ENCODE assay signal across 8 mouse cellular contexts in the genomic region with DNA sequence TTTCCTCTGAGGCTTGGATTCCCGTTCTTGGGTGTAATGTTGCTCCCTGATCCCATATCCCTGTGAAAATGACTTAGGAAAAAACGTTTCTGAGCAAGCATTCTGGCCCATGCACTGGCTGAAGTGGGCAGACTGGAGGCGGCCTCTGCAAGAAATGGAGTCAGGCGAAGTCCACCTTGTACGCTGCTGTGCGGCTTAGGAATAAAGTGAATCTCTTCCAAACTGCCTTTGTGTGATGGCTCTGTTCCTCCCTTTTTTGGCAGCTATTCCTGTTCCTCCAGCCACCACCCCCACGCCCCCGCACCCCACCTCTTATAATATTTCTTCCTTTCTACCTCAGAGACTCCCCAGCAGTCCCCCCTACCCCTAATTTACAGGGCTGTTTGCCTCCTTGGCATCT. TPM values are rescaled to one million over a fixed set of nuclear protein-coding genes. Genes with fewer than 3 reads are reported as not detected.
DNase-seq lines count a peak whose midpoint lies in the region; ATAC-seq and TF ChIP-seq lines count a peak whose summit lies in the region.

No protein-coding gene starts in this region.

- ATAC-seq in neural tube, embryonic 11.5 days (ENCODE audit: insufficient read depth, low FRiP score, low TSS enrichment), result no peak
- no peak for ATAC-seq in intestine, embryonic 16.5 days
- no peak for ATAC-seq in megakaryocyte progenitor cell, adult 5-6 weeks (replicated peaks; ENCODE audit: poor library complexity)

- peak overlapping the region; percentile 40 for H3K4me3 ChIP-seq in heart, embryonic 10.5 days
- peak overlapping the region; percentile 10; the same call in 1 of the 2 replicates for H3K4me3 ChIP-seq in neural tube, embryonic 11.5 days (ENCODE audit: low read depth, low read length)
- H3K4me3 ChIP-seq in intestine, embryonic 16.5 days (ENCODE audit: low read length), result no peak overlapping the region
- peak overlapping the region; percentile 34 for H3K4me3 ChIP-seq in olfactory bulb, adult 2 months (ENCODE audit: insufficient read depth, low read depth, low read length)

- H3K9me3 ChIP-seq in heart, embryonic 10.5 days, result no peaks in the 10 kb centered on the region
- no peaks in the 10 kb centered on the region for H3K9me3 ChIP-seq in neural tube, embryonic 11.5 days (ENCODE audit: control insufficient read depth, low read length)
- H3K9me3 ChIP-seq in intestine, embryonic 16.5 days (ENCODE audit: control insufficient read depth, low read length), result no peaks in the 10 kb centered on the region

- H3K36me3 ChIP-seq in heart, embryonic 10.5 days, result peaks cover 37% of the 10 kb centered on the region
- no peaks in the 10 kb centered on the region; the same call in 1 of the 2 replicates for H3K36me3 ChIP-seq in neural tube, embryonic 11.5 days (ENCODE audit: control insufficient read depth, insufficient read depth, low read length)
- H3K36me3 ChIP-seq in intestine, embryonic 16.5 days (ENCODE audit: control insufficient read depth, insufficient read depth, low read length), result peaks cover 5% of the 10 kb centered on the region; the same call in 1 of the 2 replicates

- H3K27me3 ChIP-seq in heart, embryonic 10.5 days (ENCODE audit: insufficient read depth, poor library complexity, severe bottlenecking), result no peaks in the 10 kb centered on the region
- H3K27me3 ChIP-seq in neural tube, embryonic 11.5 days (ENCODE audit: control insufficient read depth, insufficient read depth, low read length), result no peaks in the 10 kb centered on the region
- H3K27me3 ChIP-seq in intestine, embryonic 16.5 days (replicated peaks; ENCODE audit: control insufficient read depth, insufficient read depth, low read length), result no peaks in the 10 kb centered on the region

- DNase-seq in heart, embryonic 10.5 days (ENCODE audit: low spot score), result no peak
- DNase-seq in heart, postnatal 36 days, result no peak
- DNase-seq in neural tube, embryonic 11.5 days (ENCODE audit: low spot score), result no peak
- DNase-seq in neural tube, embryonic 10.5 days (ENCODE audit: extremely low spot score, low spot score), result no peak
- DNase-seq in adipocyte (ENCODE audit: low spot score), result no peak

- peaks cover 68% of the 10 kb centered on the region for H3K4me1 ChIP-seq in heart, embryonic 10.5 days
- H3K4me1 ChIP-seq in neural tube, embryonic 11.5 days (ENCODE audit: control insufficient read depth, insufficient read depth, low read length), result peaks cover 94% of the 10 kb centered on the region
- peaks cover 53% of the 10 kb centered on the region for H3K4me1 ChIP-seq in intestine, embryonic 16.5 days (ENCODE audit: control insufficient read depth, insufficient read depth, low read length)
- peaks cover 59% of the 10 kb centered on the region for H3K4me1 ChIP-seq in olfactory bulb, adult 2 months (ENCODE audit: control insufficient read depth, insufficient read depth, low read length)

- no peak for TF ChIP-seq POLR2A in olfactory bulb, adult 2 months (IDR thresholded peaks at IDR 0.05; ENCODE audit: insufficient read depth, low read depth, low read length)

- peak overlapping the region; percentile 27 for H3K4me2 ChIP-seq in neural tube, embryonic 11.5 days (ENCODE audit: low read depth)
- H3K4me2 ChIP-seq in intestine, embryonic 16.5 days (ENCODE audit: low read depth, low read length), result no peak overlapping the region

- H3K9ac ChIP-seq in neural tube, embryonic 11.5 days (ENCODE audit: low read length), result peak overlapping the region; percentile 56
- 0 out of 2 replicates have a peak overlapping the region, but pooled peaks have one; percentile 30 for H3K9ac ChIP-seq in intestine, embryonic 16.5 days (ENCODE audit: low read depth, low read length)

- peak overlapping the region; percentile 93 for H3K27ac ChIP-seq in heart, embryonic 10.5 days
- H3K27ac ChIP-seq in neural tube, embryonic 11.5 days (ENCODE audit: low read depth, low read length), result peak overlapping the region; percentile 99
- peak overlapping the region; percentile 43; the same call in 1 of the 2 replicates for H3K27ac ChIP-seq in intestine, embryonic 16.5 days (ENCODE audit: low read length)
- peak overlapping the region; percentile 80 for H3K27ac ChIP-seq in olfactory bulb, adult 2 months (ENCODE audit: insufficient read depth, low read depth, low read length)

- WGBS in heart, embryonic 10.5 days, result 50% methylated on average over 8 of the region's 8 CpGs
- 18% methylated on average over 8 of the region's 8 CpGs for WGBS in neural tube, embryonic 11.5 days
- 45% methylated on average over 8 of the region's 8 CpGs for WGBS in intestine, embryonic 16.5 days
- 11% methylated on average over 8 of the region's 8 CpGs for WGBS in olfactory bulb, adult 2 months

- TF ChIP-seq CTCF in olfactory bulb, adult 2 months (IDR thresholded peaks at IDR 0.05; ENCODE audit: insufficient read depth, low read depth, low read length), result no peak

- intact Hi-C loops in heart, postnatal 36 days (cut with DNase I), result no loop called here

RNA-seq across cellular contexts. Expression of gene Gpr84, which starts 10.8 kb away (rescaled TPM):
- 0.35 TPM in 1 of 2 replicates, not detected in the other for polyA plus RNA-seq in heart, embryonic 10.5 days (2016; fragmentation: Nextera tagmentation; extraction: Ambion mirVana)
- total RNA-seq in heart, postnatal 36 days (2021), result not detected
- polyA plus RNA-seq in neural tube, embryonic 11.5 days (2014; fragmentation: Nextera tagmentation; extraction: Ambion mirVana), result 0.34 and 0.50 TPM in 2 replicates
- polyA plus RNA-seq in intestine, embryonic 16.5 days (2015; fragmentation: Nextera tagmentation; extraction: Ambion mirVana), result 0.09 and 0.20 TPM in 2 replicates
- polyA plus RNA-seq in olfactory bulb, adult 2 months (2012; ENCODE audit: insufficient read depth, insufficient read length, low replicate concordance, missing spikeins), result not detected in 2 replicates
- 1.8 and 3.4 TPM in 2 replicates for total RNA-seq in megakaryocyte progenitor cell, adult 5-6 weeks (2015)
- 1.8 and 2.3 TPM in 2 replicates for total RNA-seq in megakaryocyte progenitor cell, adult 5-6 weeks (2017)

RNA-seq across cellular contexts. Expression of gene Copz1, which starts 27.1 kb away (rescaled TPM):
- 220 and 264 TPM in 2 replicates for polyA plus RNA-seq in heart, embryonic 10.5 days (2016; fragmentation: Nextera tagmentation; extraction: Ambion mirVana)
- 10 to 100 TPM; 56.6 to 56.9 TPM for total RNA-seq in heart, postnatal 36 days (2021)
- 307 and 317 TPM in 2 replicates for polyA plus RNA-seq in neural tube, embryonic 11.5 days (2014; fragmentation: Nextera tagmentation; extraction: Ambion mirVana)
- polyA plus RNA-seq in intestine, embryonic 16.5 days (2015; fragmentation: Nextera tagmentation; extraction: Ambion mirVana), result 297 and 298 TPM in 2 replicates
- not detected in 2 replicates for polyA plus RNA-seq in olfactory bulb, adult 2 months (2012; ENCODE audit: insufficient read depth, insufficient read length, low replicate concordance, missing spikeins)
- total RNA-seq in megakaryocyte progenitor cell, adult 5-6 weeks (2015), result 245 and 256 TPM in 2 replicates
- 75.9 and 91.4 TPM in 2 replicates for total RNA-seq in megakaryocyte progenitor cell, adult 5-6 weeks (2017)

RNA-seq across cellular contexts. Expression of gene Zfp385a, which starts 40.2 kb away (rescaled TPM):
- polyA plus RNA-seq in heart, embryonic 10.5 days (2016; fragmentation: Nextera tagmentation; extraction: Ambion mirVana), result 8.9 and 15.8 TPM in 2 replicates
- 10 to 100 TPM; 12.9 to 13.0 TPM for total RNA-seq in heart, postnatal 36 days (2021)
- polyA plus RNA-seq in neural tube, embryonic 11.5 days (2014; fragmentation: Nextera tagmentation; extraction: Ambion mirVana), result 26.1 and 27.5 TPM in 2 replicates
- 3.6 and 4.1 TPM in 2 replicates for polyA plus RNA-seq in intestine, embryonic 16.5 days (2015; fragmentation: Nextera tagmentation; extraction: Ambion mirVana)
- polyA plus RNA-seq in olfactory bulb, adult 2 months (2012; ENCODE audit: insufficient read depth, insufficient read length, low replicate concordance, missing spikeins), result not detected in 2 replicates
- total RNA-seq in megakaryocyte progenitor cell, adult 5-6 weeks (2015), result 11.5 and 12.4 TPM in 2 replicates
- 2.0 and 3.2 TPM in 2 replicates for total RNA-seq in megakaryocyte progenitor cell, adult 5-6 weeks (2017)

RNA-seq across cellular contexts. Expression of gene Nfe2, which starts 41.4 kb away (rescaled TPM):
- 15.2 and 19.4 TPM in 2 replicates for polyA plus RNA-seq in heart, embryonic 10.5 days (2016; fragmentation: Nextera tagmentation; extraction: Ambion mirVana)
- under 1 TPM; 0.67 to 0.73 TPM for total RNA-seq in heart, postnatal 36 days (2021)
- polyA plus RNA-seq in neural tube, embryonic 11.5 days (2014; fragmentation: Nextera tagmentation; extraction: Ambion mirVana), result 6.5 and 7.3 TPM in 2 replicates
- 3.4 and 5.2 TPM in 2 replicates for polyA plus RNA-seq in intestine, embryonic 16.5 days (2015; fragmentation: Nextera tagmentation; extraction: Ambion mirVana)
- polyA plus RNA-seq in olfactory bulb, adult 2 months (2012; ENCODE audit: insufficient read depth, insufficient read length, low replicate concordance, missing spikeins), result not detected in 2 replicates
- total RNA-seq in megakaryocyte progenitor cell, adult 5-6 weeks (2015), result 115 and 140 TPM in 2 replicates
- total RNA-seq in megakaryocyte progenitor cell, adult 5-6 weeks (2017), result 126 and 148 TPM in 2 replicates

RNA-seq across cellular contexts. Expression of gene Hnrnpa1, which starts 59.4 kb away (rescaled TPM):
- 682 and 901 TPM in 2 replicates for polyA plus RNA-seq in heart, embryonic 10.5 days (2016; fragmentation: Nextera tagmentation; extraction: Ambion mirVana)
- total RNA-seq in heart, postnatal 36 days (2021), result 100 to 1,000 TPM; 140 to 154 TPM
- polyA plus RNA-seq in neural tube, embryonic 11.5 days (2014; fragmentation: Nextera tagmentation; extraction: Ambion mirVana), result 1,373 and 1,392 TPM in 2 replicates
- 472 and 503 TPM in 2 replicates for polyA plus RNA-seq in intestine, embryonic 16.5 days (2015; fragmentation: Nextera tagmentation; extraction: Ambion mirVana)
- 185 and 643 TPM in 2 replicates for polyA plus RNA-seq in olfactory bulb, adult 2 months (2012; ENCODE audit: insufficient read depth, insufficient read length, low replicate concordance, missing spikeins)
- 700 and 701 TPM in 2 replicates for total RNA-seq in megakaryocyte progenitor cell, adult 5-6 weeks (2015)
- 1,324 and 1,596 TPM in 2 replicates for total RNA-seq in megakaryocyte progenitor cell, adult 5-6 weeks (2017)

Comparison
In these comparisons a context has a peak if more than half of its experiments do, and no peak if none do; other contexts are left out.
1. H3K27ac ChIP-seq: peak in every context shown above with its lines; median percentile 99 in neural tube, embryonic 11.5 days; 93 in heart, embryonic 10.5 days; 80 in olfactory bulb, adult 2 months; 43 in intestine, embryonic 16.5 days.